Mouse (Mus musculus) lung, embryonic 14.5 days (tissue): ENCODE data around the gene Lif. TPM values are rescaled to one million over a fixed set of nuclear protein-coding genes. Genes with fewer than 3 reads are reported as not detected.

Experiments used
- ATAC-seq: fragments of 200-750 bp; cut with Nextera tagmentation; 2 replicates; pipeline ENCODE4 v1.8.0; 2017; ENCODE audit warnings: mild to moderate bottlenecking, moderate TSS enrichment, moderate library complexity; ENCODE audit not compliant: insufficient read depth
- DNase-seq: peaks from one replicate; pipeline ENCODE4 v3.0.0-alpha.2; 2015
- H3K27ac ChIP-seq: fragments of 300-500 bp; sonication (generic); 2 replicates; pipeline ENCODE4 v1.5.1; 2014; ENCODE audit warnings: low read depth, mild to moderate bottlenecking, moderate library complexity
- H3K27me3 ChIP-seq: fragments of 300-500 bp; sonication (generic); 2 replicates; pipeline ENCODE4 v1.6.1; 2014; ENCODE audit warnings: low read length, control low read depth; ENCODE audit not compliant: insufficient read depth
- H3K36me3 ChIP-seq: fragments of 300-500 bp; sonication (generic); 2 replicates; pipeline ENCODE4 v1.6.1; 2014; ENCODE audit warnings: control low read depth; ENCODE audit not compliant: insufficient read depth
- H3K4me1 ChIP-seq: fragments of 300-500 bp; sonication (generic); 2 replicates; pipeline ENCODE4 v1.6.1; 2014; ENCODE audit warnings: antibody characterized with exemption, control low read depth; ENCODE audit not compliant: insufficient read depth
- H3K4me2 ChIP-seq: fragments of 300-500 bp; sonication (generic); 2 replicates; pipeline ENCODE4 v1.6.1; 2014; ENCODE audit warnings: mild to moderate bottlenecking
- H3K4me3 ChIP-seq: fragments of 300-500 bp; sonication (generic); 2 replicates; pipeline ENCODE4 v1.5.1; 2014; ENCODE audit warnings: low read depth, low read length
- H3K9ac ChIP-seq: fragments of 300-500 bp; sonication (generic); 2 replicates; pipeline ENCODE4 v1.6.1; 2014
- H3K9me3 ChIP-seq: fragments of 300-500 bp; sonication (generic); 2 replicates; pipeline ENCODE4 v1.6.1; 2016; ENCODE audit warnings: low read depth, low read length, control low read depth
- CTCF ChIP-seq: IDR thresholded peaks from 2 replicates; pipeline ENCODE4 v1.5.1; 2016; ENCODE audit warnings: antibody characterized with exemption, low read depth
- WGBS: fragments of 180-500 bp; shearing (Covaris S2); extraction: QIAGEN DNeasy Blood & Tissue Kit; methylation state at CpG from one replicate; pipeline ENCODE4 v1.1.7; 2014; 5-methylcytosine and 5-hydroxymethylcytosine counted together
- polyA plus RNA-seq: library from polyadenylated mRNA; unstranded; fragments of >200 nt; fragmentation: Nextera tagmentation; extraction: Ambion mirVana; gene quantifications from 2 replicates; pipeline ENCODE4 v1.2.1, GENCODE M21; 2014

Lif gene
- polyA plus RNA-seq = 0.12 and 0.33 TPM in 2 replicates

DNA sequence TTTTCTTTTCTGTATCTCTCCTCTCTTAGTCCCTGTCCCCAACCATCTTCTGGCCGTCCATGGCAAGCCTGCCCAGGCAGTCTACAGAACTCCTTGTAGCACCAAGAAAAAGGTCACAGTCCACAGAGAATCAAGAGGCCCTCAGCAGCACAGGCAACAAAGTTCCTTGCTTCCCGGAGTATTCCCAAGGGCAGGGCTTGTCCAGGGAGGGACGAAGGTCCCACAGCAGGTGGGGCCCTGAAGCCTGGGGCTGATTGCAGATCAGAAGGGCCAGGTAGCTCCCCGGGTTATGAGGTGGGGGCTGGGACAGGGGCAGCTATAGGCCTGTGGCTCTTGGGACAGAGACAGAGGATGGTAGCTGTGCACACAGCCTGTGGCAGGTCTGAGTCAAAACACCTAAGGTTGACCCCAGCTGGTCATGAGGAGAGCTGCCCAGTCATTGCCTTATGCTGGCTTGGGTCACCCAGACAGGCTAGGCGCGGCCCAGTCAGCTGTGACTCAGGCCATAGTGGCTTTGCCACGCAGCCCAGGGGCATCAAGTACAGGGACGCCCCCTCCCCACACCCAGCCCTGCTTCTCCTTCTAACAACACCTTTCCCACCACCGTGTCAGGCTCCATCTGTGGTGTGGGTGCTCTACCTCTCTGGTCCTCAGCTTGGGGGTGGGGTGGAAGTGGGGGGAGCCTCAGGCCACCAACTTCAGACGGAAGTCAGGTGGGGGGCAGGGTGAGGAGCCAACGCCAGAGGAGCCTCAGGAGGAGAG, at the start of gene Lif:
TSS of gene Lif (plus strand) at position 712 of the 762 bp plus-strand sequence.
- H3K9me3 ChIP-seq = no peaks in the 10 kb centered on the region

DNA sequence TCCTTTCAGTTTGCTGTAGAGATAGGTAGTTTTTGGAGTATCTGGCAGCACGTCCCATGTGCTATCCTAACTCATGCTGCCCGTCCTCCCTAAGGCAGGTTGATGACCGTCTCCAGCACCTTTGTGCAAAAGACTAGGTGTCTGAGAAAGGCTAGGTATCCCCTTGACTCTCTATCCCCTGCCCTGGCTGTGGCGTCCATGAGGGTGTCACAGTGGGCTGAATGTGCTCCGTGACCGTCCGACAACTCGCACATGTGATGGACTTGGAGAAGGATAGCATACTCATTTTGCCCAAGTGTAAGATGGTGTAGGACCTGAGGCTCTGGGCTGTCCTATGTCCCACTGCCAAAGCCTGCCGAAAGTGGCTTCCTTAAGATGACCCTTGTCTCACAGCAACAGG, 49.7 kb upstream of the Lif start:
- Histone ChIP-seq H3K9ac (no peak overlapping the region), H3K9me3 (no peaks in the 10 kb centered on the region), H3K4me2 (no peak overlapping the region), H3K36me3 (peaks cover 41% of the 10 kb centered on the region), H3K4me3 (no peak overlapping the region), H3K27ac (no peak overlapping the region), H3K4me1 (no peaks in the 10 kb centered on the region), H3K27me3 (no peaks in the 10 kb centered on the region)
- DNase-seq = no peak
- WGBS = 90% methylated on average over 9 of the region's 9 CpGs
- no peak for ATAC-seq
- TF ChIP-seq CTCF = no peak

More for the DNA sequence above, at the start of gene Lif:
- H3K36me3 ChIP-seq = no peaks in the 10 kb centered on the region
- peaks cover 13% of the 10 kb centered on the region for H3K4me1 ChIP-seq
- no peak for ATAC-seq
- DNase-seq = no peak
- no peak within 1 kb of the TSS for H3K27ac ChIP-seq
- H3K4me3 ChIP-seq = no peak within 1 kb of the TSS
- no peak for TF ChIP-seq CTCF
- no peak within 1 kb of the TSS for H3K4me2 ChIP-seq
- H3K9ac ChIP-seq = no peak within 1 kb of the TSS
- no peaks in the 10 kb centered on the region for H3K27me3 ChIP-seq
- 62% methylated on average over 11 of the region's 11 CpGs for WGBS

DNA sequence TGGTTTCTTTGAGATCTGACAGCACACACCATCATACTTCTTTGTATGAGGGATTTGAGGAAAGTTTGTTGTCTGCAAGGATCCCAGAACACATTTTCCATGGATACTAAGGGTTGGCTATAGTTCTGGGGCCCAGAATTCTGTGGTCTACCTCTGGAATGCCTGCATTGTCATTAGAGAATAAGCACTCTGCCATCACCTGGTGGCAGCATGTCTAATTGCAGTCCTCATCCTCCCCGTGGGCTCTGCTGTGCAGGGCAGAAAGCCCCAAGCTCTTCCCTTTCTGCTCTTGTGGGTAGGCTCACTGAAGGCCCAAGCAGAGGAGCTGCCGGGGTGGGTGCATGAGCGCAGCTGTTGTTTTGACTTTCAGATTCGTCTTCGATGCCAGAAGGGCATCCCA, 47.8 kb upstream of the Lif start:
- no peaks in the 10 kb centered on the region for H3K4me1 ChIP-seq
- H3K9ac ChIP-seq = no peak overlapping the region
- H3K4me2 ChIP-seq = no peak overlapping the region
- 74% methylated on average over 5 of the region's 5 CpGs for WGBS
- H3K9me3 ChIP-seq = no peaks in the 10 kb centered on the region
- TF ChIP-seq CTCF = peak; percentile 57
- H3K27me3 ChIP-seq = no peaks in the 10 kb centered on the region
- no peak overlapping the region for H3K4me3 ChIP-seq
- H3K36me3 ChIP-seq = peaks cover 59% of the 10 kb centered on the region
- no peak overlapping the region for H3K27ac ChIP-seq
- peak; percentile 30 for DNase-seq
- ATAC-seq = no peak

DNA sequence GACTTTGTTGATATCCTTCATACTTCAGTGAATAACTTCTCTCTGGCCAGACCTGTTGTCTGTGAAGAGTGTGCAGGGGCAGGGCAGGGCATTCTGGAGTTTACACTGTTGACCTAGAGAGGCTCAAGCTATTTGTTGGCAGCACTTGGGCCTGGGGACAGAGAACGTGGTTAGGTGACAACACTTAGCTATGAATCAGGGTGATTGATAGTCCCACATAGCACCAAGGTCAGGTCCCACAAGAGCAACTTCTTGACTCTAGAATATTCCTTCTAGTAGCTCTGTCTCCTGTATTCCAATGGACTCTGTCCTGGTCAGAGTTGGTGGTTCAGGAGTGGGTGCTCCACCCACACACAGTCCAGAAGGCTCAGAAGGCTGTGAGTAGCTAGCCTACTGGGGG, 46.6 kb upstream of the Lif start:
- peaks cover 70% of the 10 kb centered on the region for H3K36me3 ChIP-seq
- H3K9ac ChIP-seq = no peak overlapping the region
- TF ChIP-seq CTCF = no peak
- ATAC-seq = no peak
- H3K4me2 ChIP-seq = no peak overlapping the region
- no peak overlapping the region for H3K4me3 ChIP-seq
- no peak overlapping the region for H3K27ac ChIP-seq
- H3K27me3 ChIP-seq = no peaks in the 10 kb centered on the region
- H3K9me3 ChIP-seq = no peaks in the 10 kb centered on the region
- no peaks in the 10 kb centered on the region for H3K4me1 ChIP-seq
- WGBS = 31% methylated on average over 1 of the region's 1 CpGs
- no peak for DNase-seq

DNA sequence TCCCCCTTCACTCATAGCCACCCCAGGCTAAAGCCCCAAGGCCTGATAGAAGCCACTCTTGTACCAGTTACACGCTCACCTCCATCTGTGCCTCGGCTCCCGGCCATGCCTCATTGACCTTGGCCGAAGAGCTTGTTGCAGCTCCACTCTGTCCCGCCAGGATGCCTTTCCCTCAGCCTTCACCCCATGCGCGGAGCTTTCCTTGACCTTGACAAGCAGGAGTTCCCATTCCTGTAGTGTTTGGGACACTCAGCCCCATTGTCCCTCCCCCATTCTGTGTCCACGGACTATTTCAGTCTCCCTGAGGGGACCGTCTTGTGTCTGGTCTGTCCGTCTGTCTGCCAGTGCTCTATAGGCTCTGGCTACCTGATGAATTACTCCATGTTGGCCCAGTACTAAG, 44.2 kb upstream of the Lif start:
- peaks cover 65% of the 10 kb centered on the region for H3K36me3 ChIP-seq
- no peak overlapping the region for H3K4me2 ChIP-seq
- no peak for TF ChIP-seq CTCF
- no peaks in the 10 kb centered on the region for H3K9me3 ChIP-seq
- no peaks in the 10 kb centered on the region; the same call in 1 of the 2 replicates for H3K4me1 ChIP-seq
- H3K27me3 ChIP-seq = no peaks in the 10 kb centered on the region
- no peak overlapping the region for H3K9ac ChIP-seq
- no peak overlapping the region for H3K27ac ChIP-seq
- no peak overlapping the region for H3K4me3 ChIP-seq
- 89% methylated on average over 10 of the region's 10 CpGs for WGBS
- ATAC-seq (no peak), DNase-seq (no peak)

DNA sequence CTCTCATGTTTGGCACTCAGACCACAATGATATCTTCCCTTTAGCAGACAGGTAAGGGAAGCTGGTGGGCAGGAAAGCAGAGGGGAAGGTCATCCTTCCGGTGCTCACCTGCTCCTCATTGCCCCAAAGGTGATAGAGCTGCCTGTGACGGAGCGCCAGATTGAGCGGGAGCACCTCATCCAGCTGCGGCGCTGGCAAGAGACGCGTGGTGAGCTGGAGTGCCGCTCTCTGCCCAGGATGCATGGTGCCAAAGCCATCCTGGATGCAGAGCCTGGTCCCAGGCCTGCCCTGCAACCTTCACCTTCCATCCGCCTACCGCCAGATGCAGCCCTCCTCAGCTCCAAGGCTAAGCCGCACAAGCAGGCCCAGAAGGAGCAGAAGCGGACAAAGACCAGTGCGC, 42.8 kb upstream of the Lif start:
- Histone ChIP-seq H3K9me3 (no peaks in the 10 kb centered on the region), H3K4me3 (no peak overlapping the region), H3K27ac (no peak overlapping the region), H3K4me2 (no peak overlapping the region), H3K27me3 (no peaks in the 10 kb centered on the region), H3K4me1 (no peaks in the 10 kb centered on the region; the same call in 1 of the 2 replicates), H3K36me3 (peaks cover 58% of the 10 kb centered on the region), H3K9ac (no peak overlapping the region)
- no peak for TF ChIP-seq CTCF
- ATAC-seq (no peak), DNase-seq (no peak)
- 93% methylated on average over 14 of the region's 14 CpGs for WGBS

DNA sequence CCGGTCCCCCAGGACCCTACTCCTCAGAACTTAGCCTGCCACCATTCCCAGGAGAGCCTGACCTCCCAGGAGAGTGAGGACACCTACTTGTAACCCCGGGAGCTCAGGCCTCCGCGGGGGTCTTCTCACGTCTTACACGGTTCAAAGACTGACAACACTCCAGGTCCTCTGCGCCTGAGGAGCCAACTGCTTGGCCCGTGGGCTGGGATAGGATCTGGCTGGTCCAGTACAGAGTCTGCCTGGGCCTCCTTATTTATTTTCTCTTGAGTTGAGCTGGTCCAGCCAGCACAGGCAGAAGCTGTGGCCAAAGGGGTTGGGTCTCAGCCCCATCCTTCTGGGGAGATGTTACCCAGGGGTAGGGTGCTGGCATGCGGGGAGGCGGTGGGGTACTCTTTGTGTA, 42.3 kb upstream of the Lif start:
- H3K4me3 ChIP-seq = no peak overlapping the region
- no peaks in the 10 kb centered on the region for H3K9me3 ChIP-seq
- peaks cover 53% of the 10 kb centered on the region for H3K36me3 ChIP-seq
- DNase-seq (no peak), ATAC-seq (no peak)
- no peaks in the 10 kb centered on the region; the same call in 1 of the 2 replicates for H3K4me1 ChIP-seq
- no peak overlapping the region for H3K4me2 ChIP-seq
- H3K27ac ChIP-seq = no peak overlapping the region
- H3K9ac ChIP-seq = no peak overlapping the region
- 76% methylated on average over 10 of the region's 10 CpGs for WGBS
- no peaks in the 10 kb centered on the region for H3K27me3 ChIP-seq
- no peak for TF ChIP-seq CTCF
